Mouse (Mus musculus): ENCODE measurements at regions not wholly inside any gene's neighbourhood (a gene's known extent, or its start where the extent isn't known, plus 50 kb on each side); places are given as distances from the start of the nearest gene placed in this dataset.

- DNase-seq (ENCODE audit: low spot score in 2 of 2) = no peak
Measured at GRCm38 (mm10) chr3:50761766-50762165, 318.4 kb upstream of the Slc7a11 start.

- DNase-seq (ENCODE audit: low spot score in 2 of 2) = no peak
Measured at GRCm38 (mm10) chr3:50758106-50758505, 314.7 kb upstream of the Slc7a11 start.

GRCm38 (mm10) chr3:50737173-50737572 lies 293.8 kb upstream of the Slc7a11 start:
- no peak for DNase-seq (ENCODE audit: low spot score in 2 of 2)

- DNase-seq (ENCODE audit: low spot score in 2 of 2) = no peak
Measured at GRCm38 (mm10) chr3:50719035-50719434, 275.6 kb upstream of the Slc7a11 start.

- DNase-seq (ENCODE audit: low spot score in 2 of 2) = no peak
Measured at GRCm38 (mm10) chr3:50713463-50713862, 270.0 kb upstream of the Slc7a11 start.

- no peak for DNase-seq (ENCODE audit: low spot score in 2 of 2)
Measured at GRCm38 (mm10) chr3:50709415-50709989, 266.1 kb upstream of the Slc7a11 start.

- DNase-seq (ENCODE audit: low spot score in 2 of 2) = no peak
Measured at GRCm38 (mm10) chr3:50706707-50707106, 263.3 kb upstream of the Slc7a11 start.

GRCm38 (mm10) chr3:50694904-50695680 lies 251.7 kb upstream of the Slc7a11 start:
- no peak for DNase-seq (ENCODE audit: low spot score in 2 of 2)

GRCm38 (mm10) chr3:50694497-50694896 lies 251.1 kb upstream of the Slc7a11 start:
- no peak for DNase-seq (ENCODE audit: low spot score in 2 of 2)

GRCm38 (mm10) chr3:50692306-50692705 lies 248.9 kb upstream of the Slc7a11 start:
- DNase-seq (ENCODE audit: low spot score in 2 of 2) = no peak

- no peak for DNase-seq (ENCODE audit: low spot score in 2 of 2)
Measured at GRCm38 (mm10) chr3:50690750-50691149, 247.3 kb upstream of the Slc7a11 start.

GRCm38 (mm10) chr3:50689375-50689774 lies 246.0 kb upstream of the Slc7a11 start:
- no peak for DNase-seq (ENCODE audit: low spot score in 2 of 2)

- no peak for DNase-seq (ENCODE audit: low spot score in 2 of 2)
Measured at GRCm38 (mm10) chr3:50687755-50688154, 244.3 kb upstream of the Slc7a11 start.

- DNase-seq (ENCODE audit: low spot score in 2 of 2) = no peak
Measured at GRCm38 (mm10) chr3:50678611-50678988, 235.2 kb upstream of the Slc7a11 start.

GRCm38 (mm10) chr3:50677953-50678610 lies 234.7 kb upstream of the Slc7a11 start:
- no peak for DNase-seq (ENCODE audit: low spot score in 2 of 2)

- DNase-seq (ENCODE audit: low spot score in 2 of 2) = no peak
Measured at GRCm38 (mm10) chr3:50675769-50676168, 232.4 kb upstream of the Slc7a11 start.

GRCm38 (mm10) chr3:50674860-50675566 lies 231.6 kb upstream of the Slc7a11 start:
- DNase-seq (ENCODE audit: low spot score in 2 of 2) = no peak

GRCm38 (mm10) chr3:50665316-50665715 lies 221.9 kb upstream of the Slc7a11 start:
- DNase-seq (ENCODE audit: low spot score in 2 of 2) = no peak

- no peak for DNase-seq (ENCODE audit: low spot score in 2 of 2)
Measured at GRCm38 (mm10) chr3:50660966-50661365, 217.6 kb upstream of the Slc7a11 start.

GRCm38 (mm10) chr3:50660566-50660965 lies 217.2 kb upstream of the Slc7a11 start:
- no peak for DNase-seq (ENCODE audit: low spot score in 2 of 2)

- DNase-seq (ENCODE audit: low spot score in 2 of 2) = no peak
Measured at GRCm38 (mm10) chr3:50657890-50658289, 214.5 kb upstream of the Slc7a11 start.

GRCm38 (mm10) chr3:50654441-50654840 lies 211.0 kb upstream of the Slc7a11 start:
- DNase-seq (ENCODE audit: low spot score in 2 of 2) = no peak

Data from adrenal gland, postnatal 4 days (tissue).